Mouse (Mus musculus) megakaryocyte, adult 5-6 weeks (primary cell): ENCODE results near the gene Adam10. TPM values are rescaled to one million over a fixed set of nuclear protein-coding genes. Genes with fewer than 3 reads are reported as not detected.

ENCODE experiments used
- ATAC-seq: 2 replicates; pipeline ENCODE4 v1.8.0; 2016; ENCODE audit warnings: mild to moderate bottlenecking, inconsistent platforms; ENCODE audit not compliant: poor library complexity, severe bottlenecking
- total RNA-seq, 2 experiments: library from RNA; stranded (forward) in 1 of 2; stranded (reverse) in 1 of 2; fragments of 153-499, 151-499 nt in 1 of 2; fragments of 221-1000, 200-1000 nt in 1 of 2; gene quantifications; 2 replicates each; pipeline versions ENCODE4 v1.2.3 to v1.2.4; 2015 to 2017

Gene Adam10
- total RNA-seq (2015): 113 TPM in 2 replicates
- 51.2 and 59.8 TPM in 2 replicates for total RNA-seq (2017)

GRCm38 (mm10) chr9:70678682-70679131, at the start of gene Adam10:
Adam10 (plus strand) TSS chr9:70678997.
- ATAC-seq: peak; percentile 96

GRCm38 (mm10) chr9:70629711-70630110, 49.1 kb upstream of the Adam10 start:
- no peak for ATAC-seq

GRCm38 (mm10) chr9:70631665-70632064, 47.1 kb upstream of the Adam10 start:
- no peak for ATAC-seq

GRCm38 (mm10) chr9:70636748-70637147, 42.0 kb upstream of the Adam10 start:
- no peak for ATAC-seq

GRCm38 (mm10) chr9:70650260-70650659, 28.5 kb upstream of the Adam10 start:
- ATAC-seq: no peak

GRCm38 (mm10) chr9:70650994-70651393, 27.8 kb upstream of the Adam10 start:
- ATAC-seq: no peak

GRCm38 (mm10) chr9:70652221-70652620, 26.6 kb upstream of the Adam10 start:
- no peak for ATAC-seq

GRCm38 (mm10) chr9:70653875-70654274, 24.9 kb upstream of the Adam10 start:
- no peak for ATAC-seq

- no peak for ATAC-seq
These were observed 24.3 kb upstream of the Adam10 start for GRCm38 (mm10) chr9:70654496-70654895.

GRCm38 (mm10) chr9:70655764-70656129, 23.1 kb upstream of the Adam10 start:
- ATAC-seq: no peak

GRCm38 (mm10) chr9:70656130-70657007, 22.4 kb upstream of the Adam10 start, which contains the start of gene Gm10642:
Gm10642 (plus strand) TSS chr9:70656251.
- peak; percentile 68 for ATAC-seq

- peak; percentile 95 for ATAC-seq
These were observed 21.5 kb upstream of the Adam10 start, which contains the start of gene Mindy2 for GRCm38 (mm10) chr9:70657013-70657967. Mindy2 (minus strand) TSS chr9:70657174.

- no peak for ATAC-seq
These were observed 20.5 kb upstream of the Adam10 start for GRCm38 (mm10) chr9:70658266-70658665.

GRCm38 (mm10) chr9:70664847-70665246, 13.9 kb upstream of the Adam10 start:
- ATAC-seq: no peak

- ATAC-seq: no peak
These were observed 13.2 kb upstream of the Adam10 start for GRCm38 (mm10) chr9:70665372-70666145.

- peak; percentile 79 for ATAC-seq
These were observed 12.0 kb upstream of the Adam10 start for GRCm38 (mm10) chr9:70666811-70667210.

- no peak for ATAC-seq
These were observed 10.7 kb upstream of the Adam10 start for GRCm38 (mm10) chr9:70668048-70668447.

GRCm38 (mm10) chr9:70669197-70669596, 9.6 kb upstream of the Adam10 start:
- ATAC-seq: no peak

- ATAC-seq: no peak
These were observed 8.4 kb upstream of the Adam10 start for GRCm38 (mm10) chr9:70670381-70670780.

- ATAC-seq: peak; percentile 75
These were observed 7.5 kb upstream of the Adam10 start for GRCm38 (mm10) chr9:70671278-70671677.
